Mouse (Mus musculus): ENCODE results near the gene Ifi27l2a. TPM values are rescaled to one million over a fixed set of nuclear protein-coding genes. Genes with fewer than 3 reads are reported as not detected.

The Ifi27l2a gene
- total RNA-seq, 2 experiments from 2014 or later = 365 to 1,033 TPM

DNA sequence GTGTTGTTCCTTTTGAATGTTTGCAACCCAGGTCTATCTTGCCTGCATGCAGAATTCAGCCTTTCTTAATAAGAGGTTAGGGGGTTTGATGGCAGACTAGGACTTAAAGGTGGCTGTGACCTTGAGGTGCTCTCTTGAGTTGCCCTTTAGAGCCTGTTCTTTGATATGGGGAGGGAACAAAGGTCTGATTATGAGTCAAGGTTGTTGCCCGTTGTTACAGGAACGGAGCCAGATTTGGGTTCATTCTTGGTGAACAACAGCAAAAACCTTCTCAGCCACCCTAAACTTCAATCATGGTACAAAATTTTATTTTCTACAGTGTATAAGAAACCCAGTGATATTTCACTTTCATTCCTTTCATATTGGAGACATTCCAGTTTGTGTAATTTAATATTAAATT is 10.1 kb downstream of the Ifi27l2a start:
- peak in 1 of 2 experiments; percentile 24 for DNase-seq (ENCODE audit: low spot score in 2 of 2)

- no peak for DNase-seq (ENCODE audit: low spot score in 2 of 2)
These were observed 16.8 kb downstream of the Ifi27l2a start for GRCm38 (mm10) chr12:103426710-103427109.

GRCm38 (mm10) chr12:103425729-103426470 is 17.6 kb downstream of the Ifi27l2a start, which contains the start of gene Ddx24:
Gene Ddx24 (minus strand): TSS chr12:103425830.
- DNase-seq (ENCODE audit: low spot score in 2 of 2) = peak; percentile 89 to 92

DNA sequence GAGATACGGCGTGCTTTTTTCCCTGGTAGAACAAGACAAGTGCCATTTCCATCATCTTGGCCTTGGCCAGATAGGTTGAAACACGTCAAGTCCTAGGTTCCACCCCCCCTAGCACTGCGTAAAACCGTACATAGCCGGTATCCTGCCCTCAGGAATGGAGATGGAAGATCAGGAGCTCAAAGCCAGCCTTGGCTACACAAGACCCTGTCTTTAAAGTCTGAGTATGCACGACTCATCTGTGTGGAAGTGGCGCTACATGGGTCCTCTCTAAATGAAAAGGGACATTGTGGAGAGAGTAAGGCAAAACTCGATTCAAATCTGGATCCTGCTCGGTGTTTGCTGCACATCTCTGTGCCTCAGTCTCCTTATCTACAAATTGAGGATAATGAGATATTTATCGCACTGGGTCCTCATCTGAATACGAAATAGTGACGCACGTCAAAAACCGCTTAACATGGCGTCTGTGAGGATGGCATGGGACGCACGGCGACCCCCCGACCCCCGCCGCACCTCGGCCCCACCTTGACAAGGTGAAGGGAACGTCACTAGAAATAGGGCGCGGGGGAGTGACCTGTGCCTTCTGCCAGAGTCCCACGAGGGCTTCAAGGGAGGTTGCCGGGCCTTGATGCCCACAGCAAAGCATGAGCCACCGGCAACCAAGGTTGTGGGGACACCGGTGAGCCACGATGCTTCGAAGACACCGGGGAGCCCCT is 18.3 kb downstream of the Ifi27l2a start:
- no peak for DNase-seq (ENCODE audit: low spot score in 2 of 2)

- no peak for DNase-seq (ENCODE audit: low spot score in 2 of 2)
These were observed 35.3 kb downstream of the Ifi27l2a start for GRCm38 (mm10) chr12:103408144-103408543.

DNA sequence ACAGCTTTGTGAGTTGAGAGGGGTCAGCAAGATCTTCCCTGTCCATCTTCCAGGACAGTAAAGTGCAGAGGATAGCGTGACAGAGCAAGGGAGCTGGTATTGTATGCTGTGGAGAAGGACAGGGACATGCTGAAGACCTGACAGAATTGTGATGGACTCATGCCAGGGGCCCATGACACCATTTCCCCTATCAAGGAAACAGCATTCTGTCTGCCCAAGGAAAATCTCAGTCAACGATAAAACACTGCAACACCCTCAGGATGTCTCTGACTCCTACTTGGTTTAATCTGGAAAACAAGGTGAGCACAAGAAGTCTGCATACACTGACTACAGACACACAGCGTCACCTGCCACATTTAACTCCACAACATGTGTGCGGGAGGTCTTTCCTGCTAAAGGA is 35.8 kb downstream of the Ifi27l2a start, which contains the start of gene 9330161L09Rik:
Gene 9330161L09Rik, minus strand, starts transcription at position 101 of the 400 bp plus-strand sequence.
- no peak for DNase-seq (ENCODE audit: low spot score in 2 of 2)

DNA sequence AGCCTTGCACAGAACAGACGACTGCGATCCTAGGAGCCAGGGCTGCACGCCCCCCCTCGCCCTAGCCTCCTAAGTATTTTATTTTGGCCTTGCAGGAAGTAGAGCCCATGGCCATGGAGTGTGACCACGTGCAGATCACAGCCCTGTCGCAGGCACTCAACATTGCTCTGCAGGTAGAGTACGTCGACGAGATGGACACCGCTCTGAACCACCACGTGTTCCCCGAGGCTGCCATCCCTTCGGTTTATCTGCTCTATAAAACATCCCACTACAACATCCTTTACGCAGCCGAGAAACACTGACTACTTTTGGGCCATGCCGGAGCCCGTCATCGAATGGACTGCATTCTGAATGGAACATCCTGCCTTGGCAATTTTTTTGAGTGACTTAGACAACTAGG is 39.3 kb downstream of the Ifi27l2a start:
- DNase-seq (ENCODE audit: low spot score in 2 of 2) = no peak

DNA sequence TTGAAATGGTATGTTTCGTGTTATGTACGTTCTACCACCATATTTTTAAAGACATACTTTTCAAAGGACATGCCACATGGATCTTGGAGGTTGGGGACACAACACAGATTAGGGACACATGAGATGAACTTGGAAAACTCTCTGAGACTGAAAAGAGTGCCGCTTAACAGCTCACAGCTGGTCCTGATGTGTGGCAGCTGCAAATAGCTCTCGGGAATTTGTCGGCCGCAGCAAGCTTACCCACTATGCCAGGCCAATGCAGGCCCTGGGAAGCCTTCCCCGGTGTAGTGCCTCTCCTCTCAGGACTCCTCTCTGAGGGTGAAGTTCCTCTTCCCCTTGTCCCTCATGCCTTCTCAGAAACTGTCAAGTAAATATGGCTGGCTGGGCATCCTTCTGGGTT is 46.7 kb downstream of the Ifi27l2a start:
- DNase-seq (ENCODE audit: low spot score in 2 of 2) = no peak

- no peak for DNase-seq (ENCODE audit: low spot score in 2 of 2)
These were observed 47.8 kb downstream of the Ifi27l2a start for GRCm38 (mm10) chr12:103395486-103396275.

DNA sequence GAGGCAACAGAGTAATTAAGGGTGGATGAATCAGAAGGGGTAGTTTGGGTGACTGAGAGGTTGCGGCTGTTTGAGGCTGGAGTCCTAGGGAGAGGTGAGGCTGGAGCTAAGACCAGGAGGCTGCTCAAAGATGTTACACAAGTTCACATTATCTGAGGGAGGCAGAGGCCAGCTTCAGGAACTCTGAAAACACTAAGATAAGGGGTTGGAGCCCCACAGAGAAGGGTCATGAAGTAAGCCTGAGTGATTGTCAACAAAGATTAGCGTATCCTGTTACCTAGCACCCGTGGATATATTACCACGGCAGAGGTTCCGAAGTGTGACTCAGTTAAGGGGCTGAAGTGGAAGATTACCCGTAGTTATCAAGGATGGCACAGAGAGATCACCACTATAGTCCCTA is 50.0 kb downstream of the Ifi27l2a start:
- DNase-seq (ENCODE audit: low spot score in 2 of 2) = no peak

Other genes with a start within 250 kb of the Ifi27l2a start
- 1 to 10 TPM in 1 of 2 experiments, under 1 TPM in 1; 0.80 to 1.2 TPM for gene Prima1, start 201.5 kb downstream of the Ifi27l2a start, total RNA-seq (2021)
- not detected for gene Fam181a, start 132.7 kb downstream of the Ifi27l2a start, total RNA-seq (2021)
- gene Asb2, start 87.7 kb downstream of the Ifi27l2a start, total RNA-seq (2021) = 1 to 10 TPM in 1 of 2 experiments, under 1 TPM in 1; 0.66 to 1.4 TPM
- gene Otub2, start 55.0 kb downstream of the Ifi27l2a start, total RNA-seq (2021) = 1 to 10 TPM; 2.5 to 3.3 TPM
- gene 9330161L09Rik, start 35.9 kb downstream of the Ifi27l2a start, total RNA-seq (2021) = 1 to 10 TPM; 1.7 to 2.1 TPM
- gene Ddx24, start 17.9 kb downstream of the Ifi27l2a start, total RNA-seq (2021) = 100 to 1,000 TPM; 127 to 134 TPM
- gene Ifi27, start 9.5 kb downstream of the Ifi27l2a start, total RNA-seq (2021) = 1,000 to 10,000 TPM; 1,097 to 1,809 TPM
- gene Ifi27l2b, start 13.5 kb upstream of the Ifi27l2a start, total RNA-seq (2021) = not detected
- 1 to 10 TPM; 2.5 to 3.4 TPM for gene Ppp4r4, start 88.6 kb upstream of the Ifi27l2a start, total RNA-seq (2021)
- not detected for gene Serpina10, start 187.8 kb upstream of the Ifi27l2a start, total RNA-seq (2021)
- 1 to 10 TPM in 1 of 2 experiments, under 1 TPM in 1; 0.73 to 7.0 TPM for gene Serpina6, start 213.5 kb upstream of the Ifi27l2a start, total RNA-seq (2021)
- not detected for gene Serpina16, start 232.5 kb upstream of the Ifi27l2a start, total RNA-seq (2021)